Mouse (Mus musculus) heart, adult 2 months (tissue): ENCODE results near the gene Cdk12. TPM values are rescaled to one million over a fixed set of nuclear protein-coding genes. Genes with fewer than 3 reads are reported as not detected.

ENCODE experiments used
- DNase-seq, 2 experiments: peaks; one replicate each; pipeline ENCODE4 v3.0.0; 2021
- H3K27ac ChIP-seq: fragments of 200-600 bp; 2 replicates; pipeline ENCODE4 v1.8.1; 2022
- H3K27me3 ChIP-seq: fragments of 200-500 bp; 2 replicates; pipeline ENCODE4 v1.6.1; 2012; ENCODE audit warnings: mild to moderate bottlenecking, low read length, inconsistent platforms, mixed read lengths; ENCODE audit not compliant: control insufficient read depth, insufficient read depth
- H3K36me3 ChIP-seq: fragments of 200-500 bp; 2 replicates; pipeline ENCODE4 v1.6.1; 2012; ENCODE audit warnings: low read length, inconsistent platforms; ENCODE audit not compliant: control insufficient read depth, insufficient read depth
- H3K4me1 ChIP-seq: fragments of 200-500 bp; 2 replicates; pipeline ENCODE4 v1.6.1; 2011; ENCODE audit warnings: low read length; ENCODE audit not compliant: control insufficient read depth, insufficient read depth
- H3K4me3 ChIP-seq: fragments of 200-600 bp; 2 replicates; pipeline ENCODE4 v1.8.1; 2022
- H3K79me2 ChIP-seq: fragments of 200-500 bp; replicated peaks from 2 replicates; pipeline ENCODE4 v1.6.1; 2012; ENCODE audit warnings: mild to moderate bottlenecking, inconsistent platforms, low read length, moderate library complexity, mixed read lengths; ENCODE audit not compliant: control insufficient read depth, insufficient read depth
- H3K9ac ChIP-seq: fragments of 200-500 bp; 2 replicates; pipeline ENCODE4 v1.6.1; 2012; ENCODE audit warnings: low read depth, mild to moderate bottlenecking, control low read depth, inconsistent platforms, low read length, mixed read lengths
- CTCF ChIP-seq: fragments of 200-600 bp; IDR thresholded peaks from 2 replicates; pipeline ENCODE4 v1.8.1; 2022; ENCODE audit warnings: antibody characterized with exemption, mild to moderate bottlenecking, moderate library complexity
- EP300 ChIP-seq: fragments of 200-500 bp; IDR thresholded peaks from 2 replicates; pipeline ENCODE4 v1.6.1; 2011; ENCODE audit warnings: low read depth, low read length, control low read depth; ENCODE audit not compliant: insufficient read depth
- POLR2A ChIP-seq: fragments of 200-500 bp; IDR thresholded peaks from 2 replicates; pipeline ENCODE4 v1.6.1; 2011; ENCODE audit warnings: mild to moderate bottlenecking, low read depth, low read length, control low read depth; ENCODE audit not compliant: insufficient read depth
- WGBS: fragments of 180-500 bp; shearing (Covaris S2); methylation state at CpG from one replicate; pipeline ENCODE4 v1.1.7; 2018; 5-methylcytosine and 5-hydroxymethylcytosine counted together
- intact Hi-C: fragments of 180-260 bp; cut with DNase I; formaldehyde crosslinking; loops from one replicate; pipeline ENCODE4 v1.15.1; 2025
- microRNA-seq, 2 experiments: library from miRNA; unstranded; fragments of <30 nt; microRNA quantifications; one replicate each; pipeline ENCODE4 v1.2.0; 2021
- polyA plus RNA-seq: library from polyadenylated mRNA; depleted of rRNA; stranded (reverse); fragments of >200 nt; gene quantifications from 2 replicates; pipeline ENCODE4 v1.2.3, GENCODE M21; 2012; rRNA removed
- total RNA-seq, 2 experiments: library from RNA; stranded (reverse); gene quantifications; 2 replicates each; pipeline ENCODE4 v1.2.3; 2021

Cdk12 gene
- total and polyA plus RNA-seq, 3 experiments: 7.5 to 21.2 (median 20.6) TPM

DNA sequence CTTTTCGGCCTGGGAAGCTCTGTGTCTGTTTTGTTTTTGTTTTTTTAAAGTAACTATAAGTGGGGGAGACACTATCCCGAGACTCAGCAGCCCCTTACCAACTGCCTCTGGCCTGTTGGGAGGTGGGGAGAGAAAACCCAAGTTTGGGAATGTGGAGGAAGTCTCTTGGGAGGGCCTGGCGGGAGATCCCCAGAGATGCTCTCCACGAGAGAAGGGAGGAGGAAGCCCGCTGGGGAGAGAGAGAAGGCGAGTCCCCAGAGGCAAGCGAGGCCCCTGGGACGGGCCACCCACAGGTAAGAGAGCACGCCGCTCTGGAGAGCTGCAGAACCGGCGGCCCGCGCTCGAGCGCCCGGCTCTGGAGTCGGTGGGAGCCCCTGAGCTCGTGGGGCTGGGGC, 123.9 kb downstream of the Cdk12 start:
- TF ChIP-seq POLR2A (no peak), EP300 (no peak), CTCF (no peak)
- Histone ChIP-seq H3K4me1 (no peaks in the 10 kb centered on the region), H3K9ac (no peak overlapping the region), H3K4me3 (peak overlapping the region; percentile 32), H3K36me3 (no peaks in the 10 kb centered on the region), H3K27me3 (peaks cover 36% of the 10 kb centered on the region), H3K79me2 (no peaks in the 10 kb centered on the region), H3K27ac (no peak overlapping the region)
- DNase-seq: no peak
- WGBS: 2% methylated on average over 19 of the region's 19 CpGs
- intact Hi-C loops: loop anchor here (5.0 kb wide), 1 partner anchor 64 kb away; no protein-coding TSS in a partner anchor

DNA sequence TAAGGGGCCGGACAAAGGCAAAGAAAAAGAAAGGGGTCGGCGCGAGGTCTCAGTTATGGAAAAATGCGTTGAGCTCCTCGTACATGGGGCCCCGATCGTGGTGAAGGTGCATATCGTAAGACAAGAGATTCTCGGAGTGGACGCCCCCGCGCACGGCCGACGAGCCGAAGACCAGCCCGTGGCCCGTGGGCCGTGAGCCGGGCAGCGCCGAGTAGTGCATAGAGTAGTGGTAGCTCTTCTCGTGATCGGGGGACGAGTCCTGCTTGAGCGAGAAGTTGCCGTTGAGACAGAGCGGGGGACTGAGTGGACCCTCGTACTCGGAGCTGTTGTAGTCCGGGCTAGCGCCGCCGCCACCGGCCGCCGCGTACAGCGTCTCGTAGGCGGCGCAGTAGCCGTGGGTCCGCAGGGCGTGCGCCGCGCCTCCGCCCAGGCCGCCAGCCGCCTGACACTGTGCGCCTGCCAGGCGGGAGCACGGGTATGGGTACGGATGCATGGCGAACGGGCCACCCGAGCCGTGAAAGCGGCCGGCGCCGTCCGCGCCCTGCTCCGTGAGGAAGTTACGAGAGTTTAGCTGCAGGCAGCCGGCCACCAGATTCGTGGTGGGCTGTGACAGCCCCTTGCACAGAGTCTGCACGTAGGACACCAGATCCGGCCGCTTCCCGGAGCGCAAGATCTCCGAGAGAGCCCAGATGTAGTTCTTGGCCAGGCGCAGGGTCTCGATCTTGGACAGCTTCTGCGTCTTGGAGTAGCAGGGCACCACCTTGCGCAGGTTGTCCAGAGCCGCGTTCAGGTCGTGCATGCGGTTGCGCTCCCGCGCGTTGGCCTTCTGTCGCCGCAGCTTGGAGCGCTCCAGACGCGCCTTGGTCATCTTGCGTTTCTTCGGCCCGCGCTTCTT, 124.5 kb downstream of the Cdk12 start:
- H3K36me3 ChIP-seq: no peaks in the 10 kb centered on the region
- intact Hi-C loops: loop anchor here (5.0 kb wide), 1 partner anchor 65 kb away; no protein-coding TSS in a partner anchor
- H3K9ac ChIP-seq: no peak overlapping the region
- H3K4me3 ChIP-seq: peak overlapping the region; percentile 32
- H3K79me2 ChIP-seq: no peaks in the 10 kb centered on the region
- WGBS: 2% methylated on average over 97 of the region's 97 CpGs
- peaks cover 36% of the 10 kb centered on the region for H3K27me3 ChIP-seq
- no peak overlapping the region for H3K27ac ChIP-seq
- no peaks in the 10 kb centered on the region for H3K4me1 ChIP-seq
- no peak for TF ChIP-seq CTCF
- DNase-seq: peak in 1 of 2 experiments; percentile 22

DNA sequence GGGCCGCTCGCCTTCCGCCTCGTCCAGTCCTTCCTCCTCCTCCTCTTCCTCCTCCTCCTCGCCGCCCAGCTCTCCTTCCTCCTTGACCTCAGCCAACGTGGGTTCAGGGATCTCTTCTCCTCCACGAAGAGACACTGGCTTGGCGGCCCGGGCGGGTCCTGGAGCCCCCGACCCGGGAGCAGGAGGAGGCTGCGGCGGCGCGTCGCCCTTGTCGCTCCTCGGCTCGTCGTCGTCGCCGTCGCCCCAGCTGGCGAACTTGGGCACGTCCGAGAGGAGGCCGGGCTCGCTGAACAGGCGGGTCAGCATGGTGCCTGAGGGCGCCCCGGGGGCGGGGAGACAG, 125.1 kb downstream of the Cdk12 start:
- H3K27me3 ChIP-seq: peaks cover 36% of the 10 kb centered on the region
- no peak for DNase-seq
- no peaks in the 10 kb centered on the region for H3K79me2 ChIP-seq
- no peaks in the 10 kb centered on the region for H3K36me3 ChIP-seq
- intact Hi-C loops: loop anchor here (5.0 kb wide), 1 partner anchor 66 kb away; no protein-coding TSS in a partner anchor
- no peak overlapping the region for H3K27ac ChIP-seq
- peak overlapping the region; percentile 32 for H3K4me3 ChIP-seq
- 2% methylated on average over 35 of the region's 35 CpGs for WGBS
- H3K9ac ChIP-seq: no peak overlapping the region
- TF ChIP-seq EP300 (no peak), CTCF (no peak), POLR2A (no peak)
- no peaks in the 10 kb centered on the region for H3K4me1 ChIP-seq

Small RNA genes lying within 50 kb of the gene (microRNA-seq; reads per million reads assigned to microRNA genes)
- gene Gm27399 (0 reads per million in 2 experiments), gene Mir5119 (0 reads per million in 2 experiments)

Other genes with a start within 250 kb of the Cdk12 start
- 1 to 10 TPM; 4.5 to 5.5 TPM for gene Plxdc1, start 216.6 kb upstream of the Cdk12 start, total RNA-seq
- gene Plxdc1, start 216.6 kb upstream of the Cdk12 start, polyA plus RNA-seq: 6.6 and 8.5 TPM in 2 replicates
- gene Arl5c, start 206.9 kb upstream of the Cdk12 start, total RNA-seq: under 1 TPM; 0.66 to 0.70 TPM
- 2.4 and 2.8 TPM in 2 replicates for gene Arl5c, start 206.9 kb upstream of the Cdk12 start, polyA plus RNA-seq
- gene Cacnb1, start 180.0 kb upstream of the Cdk12 start, total RNA-seq: 1 to 10 TPM; 5.9 to 6.1 TPM
- 10.0 and 10.5 TPM in 2 replicates for gene Cacnb1, start 180.0 kb upstream of the Cdk12 start, polyA plus RNA-seq
- 100 to 1,000 TPM; 505 to 604 TPM for gene Rpl19, start 176.3 kb upstream of the Cdk12 start, total RNA-seq
- 348 and 422 TPM in 2 replicates for gene Rpl19, start 176.3 kb upstream of the Cdk12 start, polyA plus RNA-seq
- under 1 TPM; 0.10 to 0.20 TPM for gene Stac2, start 149.6 kb upstream of the Cdk12 start, total RNA-seq
- gene Stac2, start 149.6 kb upstream of the Cdk12 start, polyA plus RNA-seq: 0.09 and 0.35 TPM in 2 replicates
- 10 to 100 TPM; 14.3 to 14.4 TPM for gene Fbxl20, start 52.7 kb upstream of the Cdk12 start, total RNA-seq
- gene Fbxl20, start 52.7 kb upstream of the Cdk12 start, polyA plus RNA-seq: 10.7 and 16.0 TPM in 2 replicates
- 10 to 100 TPM; 38.6 to 43.5 TPM for gene Med1, start 9.8 kb upstream of the Cdk12 start, total RNA-seq
- gene Med1, start 9.8 kb upstream of the Cdk12 start, polyA plus RNA-seq: 14.0 and 26.0 TPM in 2 replicates
- gene Neurod2, start 126.6 kb downstream of the Cdk12 start, total RNA-seq: not detected
- not detected in 2 replicates for gene Neurod2, start 126.6 kb downstream of the Cdk12 start, polyA plus RNA-seq
- 1 to 10 TPM; 2.6 to 5.3 TPM for gene Ppp1r1b, start 145.3 kb downstream of the Cdk12 start, total RNA-seq
- 15.8 and 16.2 TPM in 2 replicates for gene Ppp1r1b, start 145.3 kb downstream of the Cdk12 start, polyA plus RNA-seq
- gene Stard3, start 155.3 kb downstream of the Cdk12 start, total RNA-seq: 10 to 100 TPM; 19.0 to 24.3 TPM
- 58.3 and 62.3 TPM in 2 replicates for gene Stard3, start 155.3 kb downstream of the Cdk12 start, polyA plus RNA-seq
- gene Tcap, start 180.8 kb downstream of the Cdk12 start, total RNA-seq: 1,000 to 10,000 TPM; 1,095 to 3,136 TPM
- 1,250 and 1,827 TPM in 2 replicates for gene Tcap, start 180.8 kb downstream of the Cdk12 start, polyA plus RNA-seq
- gene Pnmt, start 183.4 kb downstream of the Cdk12 start, total RNA-seq: 1 to 10 TPM in 1 of 2 experiments, under 1 TPM in 1; 0.91 to 1.5 TPM
- gene Pnmt, start 183.4 kb downstream of the Cdk12 start, polyA plus RNA-seq: 1.6 and 2.6 TPM in 2 replicates
- 1 to 10 TPM; 7.7 to 8.5 TPM for gene Pgap3, start 197.4 kb downstream of the Cdk12 start, total RNA-seq
- gene Pgap3, start 197.4 kb downstream of the Cdk12 start, polyA plus RNA-seq: 18.8 and 21.1 TPM in 2 replicates
- gene Erbb2, start 209.4 kb downstream of the Cdk12 start, total RNA-seq: 1 to 10 TPM; 6.6 to 6.9 TPM
- 8.4 and 9.2 TPM in 2 replicates for gene Erbb2, start 209.4 kb downstream of the Cdk12 start, polyA plus RNA-seq
- gene Mien1, start 235.9 kb downstream of the Cdk12 start, total RNA-seq: 10 to 100 TPM; 61.6 to 63.6 TPM
- 53.5 and 80.0 TPM in 2 replicates for gene Mien1, start 235.9 kb downstream of the Cdk12 start, polyA plus RNA-seq
- under 1 TPM; 0.11 to 0.31 TPM for gene Grb7, start 243.3 kb downstream of the Cdk12 start, total RNA-seq
- 0.56 and 0.72 TPM in 2 replicates for gene Grb7, start 243.3 kb downstream of the Cdk12 start, polyA plus RNA-seq